Mouse (Mus musculus) adipocyte (in vitro differentiated cells): ENCODE measurements around the gene Cyb5d2.
A peak's percentile ranks its signal among the peaks of the same experiment; 100 is the strongest.

ENCODE experiments used
- DNase-seq: peaks from one replicate; pipeline ENCODE4 v3.0.0-alpha.2; 2016; ENCODE audit warnings: low spot score

Cyb5d2 gene

DNA sequence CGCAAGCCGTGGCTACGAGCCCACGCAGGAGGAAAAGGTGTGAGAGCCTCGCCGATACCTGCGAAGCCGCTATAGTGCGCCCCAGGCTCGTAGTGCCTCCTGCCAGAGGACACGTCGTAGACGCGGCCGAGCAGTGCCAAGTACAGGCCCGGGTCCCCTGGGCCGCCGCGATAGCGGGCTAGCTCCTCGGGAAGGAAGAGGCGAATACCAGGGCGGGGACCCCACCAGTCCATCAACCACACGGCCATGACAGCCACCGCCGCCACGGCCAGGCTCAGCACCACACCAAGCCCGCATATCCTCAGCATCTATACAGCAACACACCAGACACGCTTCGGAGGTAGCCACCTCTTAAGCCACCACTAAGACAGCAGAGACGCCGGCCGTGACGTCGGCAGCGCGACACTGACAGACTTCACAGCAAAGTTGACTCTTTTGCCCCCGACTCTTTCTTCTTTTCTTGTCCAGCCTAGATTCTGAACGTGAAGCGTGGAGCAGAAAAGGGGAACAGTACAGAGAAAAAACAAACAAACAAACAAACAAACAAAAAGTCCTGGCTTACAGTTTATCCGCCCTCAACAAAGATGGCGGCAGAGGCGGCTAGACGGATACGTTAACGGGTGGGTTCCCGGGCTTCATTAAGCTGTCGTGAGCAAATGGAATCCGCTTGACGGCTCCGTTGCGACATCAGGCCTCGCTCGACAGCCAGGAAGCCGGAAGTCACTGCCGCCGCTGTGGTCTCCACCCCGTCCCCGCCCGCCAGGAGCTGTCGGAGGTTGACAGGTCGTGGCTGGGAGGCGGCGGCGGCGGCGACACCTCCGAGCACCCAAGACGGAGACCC, at the start of gene Cyb5d2, which contains the start of gene Zzef1:
Cyb5d2 (minus strand) TSS at position 688 of the 841 bp plus-strand sequence.
Zzef1 (plus strand) TSS at position 772 of the 841 bp plus-strand sequence.
- DNase-seq, result peak; percentile 97

DNA sequence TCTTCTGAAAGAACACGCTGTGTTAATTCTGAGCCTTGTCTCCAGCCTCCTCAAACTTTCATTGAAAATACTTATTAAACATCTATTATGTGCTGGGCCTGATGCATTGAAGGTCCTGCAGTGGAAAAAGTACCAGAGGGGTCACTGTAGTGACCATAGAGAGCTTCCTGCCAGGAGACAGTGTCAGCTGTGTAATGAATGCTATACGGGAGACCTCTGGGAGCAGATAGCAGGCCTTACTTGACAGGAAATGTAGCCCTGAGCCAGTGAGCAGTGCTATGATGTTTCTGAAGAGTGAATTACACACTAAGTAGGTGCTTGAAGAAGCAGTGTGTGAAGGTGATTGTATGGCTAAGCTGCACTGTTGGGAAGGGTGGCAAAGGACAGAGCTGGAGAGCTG, 49.6 kb upstream of the Cyb5d2 start:
- DNase-seq, result no peak

DNA sequence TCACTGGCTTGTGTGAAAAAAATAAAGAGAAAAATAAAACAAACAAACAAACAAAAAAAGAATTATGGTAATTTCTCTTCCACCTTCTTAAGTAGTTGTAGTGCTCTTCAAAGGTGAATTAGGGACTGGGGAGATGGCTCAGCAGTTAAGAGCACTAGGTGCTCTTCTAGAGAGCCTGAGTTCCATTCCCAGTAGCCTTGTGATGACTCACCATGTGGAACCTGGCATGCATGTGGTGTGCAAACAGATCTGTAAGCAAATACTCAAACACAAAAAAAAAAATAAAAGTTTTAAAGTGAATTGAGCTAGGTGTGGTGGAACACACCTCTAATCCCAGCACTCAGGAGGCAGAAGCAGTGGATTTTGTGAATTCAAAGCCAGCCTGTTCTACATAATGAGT, 47.6 kb upstream of the Cyb5d2 start:
- DNase-seq, result no peak

DNA sequence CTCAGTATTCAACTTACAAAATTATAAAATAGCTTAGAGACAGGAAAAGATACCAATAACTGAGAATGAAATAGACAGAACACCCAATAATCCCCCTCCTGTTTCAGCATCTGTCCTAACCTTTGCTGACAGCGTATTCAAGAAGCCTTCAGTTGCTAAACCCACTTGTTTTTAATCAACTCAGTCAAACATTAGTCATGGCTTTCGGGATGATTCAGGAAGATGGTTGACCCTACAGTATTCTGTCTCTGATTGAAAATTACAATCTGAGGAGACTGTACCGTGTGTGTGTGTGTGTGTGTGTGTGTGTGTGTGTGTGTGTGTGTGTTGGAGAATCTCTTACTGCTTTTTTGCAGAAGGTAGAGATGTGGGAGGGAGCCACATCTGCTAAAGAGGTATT, 46.8 kb upstream of the Cyb5d2 start:
- DNase-seq, result no peak

DNA sequence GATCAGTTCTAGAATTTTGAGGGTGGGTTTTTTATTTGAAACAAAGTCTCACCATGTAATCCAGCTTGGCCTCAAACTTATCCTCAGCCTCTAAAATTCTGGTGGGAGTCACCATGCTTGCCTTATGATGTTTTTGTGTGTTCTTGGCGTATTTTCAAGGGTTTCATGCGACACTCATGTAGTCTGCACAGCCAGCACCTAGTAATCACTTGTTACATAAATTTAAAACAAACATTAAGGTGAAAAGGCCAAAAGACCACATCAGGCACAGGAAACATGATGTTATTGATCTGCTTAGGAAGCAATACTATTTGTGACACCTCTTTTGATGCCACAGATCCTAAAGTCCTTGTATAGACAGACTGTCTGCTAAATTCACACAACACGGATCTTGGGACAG, 33.9 kb upstream of the Cyb5d2 start:
- no peak for DNase-seq

DNA sequence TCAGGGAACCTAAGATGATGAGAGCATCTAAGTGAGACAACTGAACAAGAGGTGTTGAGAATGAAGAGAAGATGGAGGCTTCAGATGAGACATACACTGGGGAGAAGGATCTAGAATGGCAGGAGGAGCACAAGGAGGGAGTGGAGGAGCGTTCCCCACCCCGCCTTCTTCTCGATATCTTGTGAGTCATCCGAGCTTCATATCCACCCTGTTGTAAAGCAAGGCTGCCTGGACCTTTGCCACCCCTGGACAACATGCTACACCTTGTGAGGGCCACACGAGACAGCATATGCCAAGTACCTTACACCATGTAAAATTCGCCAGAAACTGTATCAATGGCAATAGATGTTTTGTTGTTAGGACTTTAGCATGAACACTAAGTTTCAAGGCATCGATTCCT, 25.1 kb upstream of the Cyb5d2 start:
- no peak for DNase-seq

DNA sequence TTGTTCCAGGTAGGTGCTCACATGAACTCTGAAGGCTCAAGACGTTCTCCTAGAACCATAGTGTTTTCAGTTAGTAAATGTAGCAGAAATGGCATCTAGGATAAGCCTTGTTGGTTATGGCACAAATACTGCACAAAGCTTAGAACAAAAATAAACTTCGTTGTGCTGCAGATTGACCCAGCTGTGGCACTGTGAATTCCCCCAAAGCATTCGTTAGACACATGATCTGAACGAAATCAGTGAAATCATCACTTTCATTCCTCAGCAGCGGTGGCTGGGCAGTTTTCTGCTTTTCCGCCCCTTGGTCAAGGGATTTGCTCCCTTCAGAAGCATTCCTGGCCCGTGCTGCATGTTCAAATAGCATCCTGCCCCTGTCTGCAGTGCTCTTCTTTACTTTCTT, 22.1 kb upstream of the Cyb5d2 start:
- no peak for DNase-seq

DNA sequence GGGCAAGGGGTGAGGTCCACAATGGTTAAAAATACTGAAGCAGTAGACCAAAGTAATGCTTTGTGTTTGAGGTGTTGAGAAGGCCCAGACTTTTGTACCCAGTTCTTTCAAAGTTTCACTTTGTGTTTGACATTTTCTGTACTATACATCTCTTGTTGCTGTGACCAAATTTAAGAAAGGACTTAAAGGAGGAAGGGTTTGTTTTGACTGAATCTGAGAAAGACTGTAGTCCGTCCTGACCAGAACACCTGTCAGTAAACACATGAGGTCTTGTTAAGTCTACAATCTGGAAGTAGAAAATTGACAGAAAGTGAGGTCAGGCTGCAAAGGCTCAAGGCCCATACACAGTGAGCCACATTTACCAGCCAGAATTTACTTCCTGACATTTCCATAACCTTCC, 20.9 kb upstream of the Cyb5d2 start:
- DNase-seq, result no peak

DNA sequence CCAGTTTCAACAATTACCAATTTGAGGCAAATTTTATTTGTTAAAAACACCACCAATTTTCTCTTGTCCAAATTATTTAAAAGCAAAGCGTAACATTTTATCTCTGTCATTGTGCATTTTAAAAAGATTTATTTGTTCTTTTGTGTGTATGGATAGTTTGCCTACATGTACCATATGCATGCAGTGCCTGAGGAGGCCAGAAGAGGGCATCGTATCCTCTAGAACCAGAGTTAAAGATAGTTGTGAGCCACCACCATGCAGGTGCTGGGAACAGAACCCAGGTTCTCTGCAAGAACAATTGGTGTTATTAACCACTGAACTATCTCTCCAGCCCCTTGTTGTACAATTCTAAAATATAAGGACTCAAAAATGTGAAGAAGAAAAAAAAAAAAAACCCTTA, 18.2 kb upstream of the Cyb5d2 start:
- DNase-seq, result no peak

DNA sequence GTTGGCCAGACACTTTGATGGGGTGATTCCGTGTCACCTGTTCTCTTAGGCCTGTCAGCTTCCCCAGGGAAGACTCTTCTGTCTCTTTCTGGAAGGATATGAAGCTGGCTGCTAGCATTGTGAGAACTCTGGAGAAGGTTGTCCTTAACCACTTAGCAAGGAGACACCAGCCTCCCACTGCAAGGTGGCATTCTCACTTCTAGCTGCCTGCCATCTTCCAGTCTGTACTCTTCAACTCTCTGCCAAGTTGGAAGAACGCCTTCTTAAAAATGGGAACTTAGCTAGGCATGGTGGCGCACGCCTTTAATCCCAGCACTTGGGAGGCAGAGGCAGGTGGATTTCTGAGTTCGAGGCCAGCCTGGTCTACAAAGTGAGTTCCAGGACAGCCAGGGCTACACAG, 17.7 kb upstream of the Cyb5d2 start:
- DNase-seq, result no peak

DNA sequence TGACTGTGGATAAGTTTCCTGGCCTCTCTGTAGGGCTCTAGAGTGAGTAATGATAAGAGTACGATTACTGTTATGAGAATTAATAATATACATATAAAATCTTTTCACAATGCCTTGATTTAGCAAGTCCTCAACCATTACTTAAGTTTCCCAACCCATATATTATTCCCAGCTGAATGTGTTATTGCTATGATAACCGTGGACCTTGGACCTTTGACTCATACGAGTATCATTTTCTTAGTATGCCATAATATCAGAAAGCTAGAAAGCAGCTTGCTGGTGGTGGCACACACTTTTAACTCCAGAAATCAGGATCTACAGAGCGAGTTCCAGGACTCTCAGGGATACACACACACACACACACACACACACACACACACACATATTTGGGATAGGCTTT, 12.1 kb upstream of the Cyb5d2 start:
- DNase-seq, result no peak

DNA sequence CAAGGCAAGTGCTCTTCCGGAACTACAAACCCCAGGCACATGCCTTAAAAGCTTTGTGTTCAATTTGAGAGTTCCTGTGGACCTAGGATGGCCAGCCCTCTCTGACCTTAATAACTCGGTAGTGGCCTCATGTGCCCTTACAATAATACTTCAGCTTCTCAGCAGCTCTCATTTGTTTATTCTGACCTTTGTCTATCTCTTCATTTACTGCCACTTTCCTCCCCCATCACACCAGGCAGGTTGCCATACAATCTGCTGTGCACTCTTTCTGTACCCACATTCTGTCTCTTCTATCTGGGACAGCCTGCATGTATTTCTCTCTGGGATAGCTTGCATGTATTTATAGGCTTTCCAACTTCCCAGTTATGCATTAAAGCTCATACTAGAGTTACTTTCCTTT, 10.6 kb upstream of the Cyb5d2 start:
- DNase-seq, result peak; percentile 61

DNA sequence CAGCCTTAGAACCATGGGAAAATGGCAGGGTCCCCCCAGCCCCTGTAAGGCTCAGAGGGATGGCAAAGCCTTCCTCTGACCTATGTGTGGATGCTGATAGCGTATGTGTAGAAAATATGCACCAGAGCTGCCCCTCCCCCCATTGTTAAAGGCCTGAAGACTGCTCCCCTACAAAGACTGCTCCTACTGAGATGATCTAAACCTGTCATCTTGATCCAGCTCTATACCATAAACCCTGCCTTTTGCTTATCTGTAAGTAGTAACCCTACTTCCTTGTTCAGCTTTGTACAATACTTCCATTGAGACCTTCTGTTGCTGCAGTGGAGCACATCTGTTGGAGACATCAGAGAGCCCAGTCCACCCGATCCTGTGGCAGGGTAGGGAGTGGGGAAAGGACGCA, 9.3 kb upstream of the Cyb5d2 start:
- DNase-seq, result no peak

DNA sequence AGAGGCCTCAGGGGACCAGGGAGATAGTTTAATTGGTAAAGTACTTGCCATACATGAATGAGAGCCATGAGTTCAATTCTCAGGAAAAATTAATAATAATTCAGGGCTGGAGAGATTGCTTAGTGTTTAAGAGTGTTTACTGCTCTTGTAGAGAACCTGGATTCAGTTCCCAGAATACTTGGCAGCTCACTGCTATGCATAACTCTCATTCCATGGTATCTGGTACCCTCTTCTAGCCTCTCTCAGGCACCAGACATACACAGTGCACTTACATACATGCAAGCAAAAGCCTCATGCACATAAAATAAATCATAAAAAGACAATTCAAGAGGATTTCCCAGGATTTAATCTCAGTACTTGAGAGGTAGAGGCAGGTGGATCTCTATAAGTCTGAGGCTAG, 8.6 kb upstream of the Cyb5d2 start:
- no peak for DNase-seq

DNA sequence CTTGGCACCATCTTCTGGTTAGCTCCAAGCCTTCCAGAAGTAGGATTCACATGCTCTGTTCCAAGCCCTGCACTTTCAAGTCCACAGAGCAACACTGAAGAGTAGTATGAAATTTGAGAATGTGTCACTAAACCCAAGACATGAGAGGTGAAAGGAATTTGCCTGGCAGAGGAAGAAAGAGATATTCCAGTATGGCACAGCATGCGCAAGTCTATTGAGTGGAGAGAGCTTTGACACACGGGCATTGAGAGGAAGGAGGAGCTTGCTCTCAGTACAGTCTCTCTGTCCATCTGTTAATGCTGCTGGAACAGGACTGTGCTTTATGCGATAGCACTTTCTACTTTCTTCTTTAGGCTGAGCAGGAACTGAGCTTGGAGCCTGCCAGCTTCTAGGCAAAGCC, 7.1 kb upstream of the Cyb5d2 start:
- no peak for DNase-seq

DNA sequence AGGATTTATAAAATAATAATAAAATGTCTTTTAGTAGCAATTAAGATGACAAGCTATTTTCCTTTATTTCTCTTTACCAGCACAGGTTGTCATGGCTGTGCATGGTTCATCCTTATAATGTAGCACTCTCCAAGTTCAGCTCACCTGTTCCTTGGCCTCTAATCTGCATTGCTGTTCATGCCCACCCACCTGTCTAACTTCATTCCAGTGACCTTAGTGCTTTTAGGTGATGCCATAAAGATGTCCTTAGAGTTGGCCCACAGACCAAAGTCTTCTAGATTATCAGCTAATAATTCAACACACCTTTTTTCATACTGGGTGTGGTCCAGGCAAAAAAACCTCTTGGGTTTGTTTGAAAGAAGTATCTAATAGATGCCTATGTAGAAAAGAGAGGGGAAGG, 5.2 kb upstream of the Cyb5d2 start:
- DNase-seq, result no peak

DNA sequence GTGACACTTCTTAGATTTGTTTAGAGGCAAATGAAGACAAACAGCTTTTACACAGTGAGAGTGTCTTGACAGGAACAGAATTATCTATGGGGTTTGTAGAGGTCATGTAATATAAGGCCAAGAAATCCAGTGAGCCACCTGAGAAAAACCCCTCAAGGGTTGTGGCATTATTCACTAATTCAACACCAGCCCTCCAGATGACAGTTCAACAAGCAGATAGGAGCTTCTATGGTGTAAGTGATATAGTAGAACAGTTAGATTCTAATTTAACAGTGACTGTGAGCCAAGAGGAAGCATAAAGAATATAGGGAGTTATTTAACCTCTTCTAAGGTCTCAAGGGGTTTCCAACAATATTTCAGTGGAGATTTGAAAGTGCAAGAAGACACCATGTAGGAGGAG, 2.2 kb upstream of the Cyb5d2 start:
- DNase-seq, result no peak

DNA sequence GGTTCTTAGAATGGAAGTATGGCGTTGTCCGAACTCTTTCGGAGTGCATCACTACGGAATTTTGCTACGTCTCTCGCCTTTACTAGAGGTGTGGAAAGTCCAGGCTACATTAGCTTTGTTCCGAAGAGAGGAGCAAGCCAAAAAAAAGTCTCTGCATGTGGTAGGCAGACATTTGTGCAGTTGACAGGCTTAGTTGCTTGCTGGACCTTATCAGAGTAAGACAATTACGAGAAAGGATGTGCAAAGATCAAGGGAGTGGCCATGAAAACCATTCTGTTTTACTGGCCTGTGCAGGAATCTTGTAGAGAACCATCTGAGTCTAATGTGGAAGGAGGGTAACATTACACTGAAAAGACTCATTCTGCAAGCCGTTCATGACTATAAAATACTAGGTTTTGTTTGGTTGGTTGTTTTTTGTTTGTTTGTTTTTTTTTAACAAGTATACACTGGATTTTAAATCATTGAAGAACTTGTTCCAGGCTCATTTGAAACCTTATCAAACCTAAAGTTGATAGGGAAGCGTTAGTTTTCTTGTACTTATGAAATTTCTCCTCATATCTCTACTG, 914 bp upstream of the Cyb5d2 start:
- DNase-seq, result peak; percentile 36

DNA sequence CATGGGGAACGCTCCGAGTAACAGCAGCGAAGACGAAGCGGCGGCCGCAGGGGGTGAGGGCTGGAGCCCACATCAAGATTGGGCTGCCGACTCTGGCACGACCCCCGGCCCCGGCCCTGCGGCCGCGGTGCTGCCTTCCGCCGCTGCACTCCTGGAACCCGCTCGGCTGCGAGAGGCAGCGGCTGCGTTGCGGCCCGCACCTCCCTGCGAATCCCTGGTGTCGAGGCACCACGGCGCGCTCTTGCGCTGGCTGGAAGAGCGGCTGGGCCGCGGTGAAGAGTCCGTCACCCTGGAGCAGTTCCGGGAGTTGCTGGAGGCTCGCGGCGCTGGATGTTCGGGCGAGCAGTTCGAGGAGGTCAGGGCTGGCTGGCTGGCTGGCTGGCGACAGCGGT, 350 bp upstream of the Cyb5d2 start:
- peak; percentile 31 for DNase-seq

DNA sequence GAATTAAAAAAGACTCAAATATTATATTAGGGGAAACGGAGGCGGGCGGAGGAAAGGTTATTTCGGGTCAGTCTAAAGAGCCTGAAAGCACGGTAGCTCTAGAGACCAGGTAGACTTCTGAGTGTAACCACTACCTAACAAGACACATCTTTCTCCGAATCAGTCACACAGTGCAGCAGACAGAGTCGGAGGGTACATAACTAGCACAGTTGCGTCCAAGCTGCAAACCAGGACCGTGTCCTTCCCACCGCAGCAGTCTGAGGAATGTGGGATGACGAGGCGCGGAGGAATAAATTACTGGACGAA, 840 bp downstream of the Cyb5d2 start:
- no peak for DNase-seq

DNA sequence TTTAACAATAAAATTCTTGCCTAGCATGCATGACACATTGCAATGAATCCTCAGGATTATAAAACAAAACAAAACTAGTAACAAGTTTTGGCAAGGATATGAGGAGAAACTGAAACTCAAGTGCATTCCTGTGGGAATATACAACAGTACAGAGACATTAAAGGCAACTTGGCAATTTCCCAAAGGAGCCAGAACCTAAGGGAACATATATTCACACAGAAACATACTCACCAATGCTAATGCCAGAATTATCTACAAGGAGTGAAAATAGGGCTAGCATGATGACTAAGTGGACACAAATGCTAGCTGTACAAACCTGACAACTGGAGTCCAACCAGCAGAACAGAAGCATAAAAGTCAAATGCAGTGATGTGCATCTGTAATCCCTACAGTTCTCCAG, 3.9 kb downstream of the Cyb5d2 start:
- peak; percentile 30 for DNase-seq

DNA sequence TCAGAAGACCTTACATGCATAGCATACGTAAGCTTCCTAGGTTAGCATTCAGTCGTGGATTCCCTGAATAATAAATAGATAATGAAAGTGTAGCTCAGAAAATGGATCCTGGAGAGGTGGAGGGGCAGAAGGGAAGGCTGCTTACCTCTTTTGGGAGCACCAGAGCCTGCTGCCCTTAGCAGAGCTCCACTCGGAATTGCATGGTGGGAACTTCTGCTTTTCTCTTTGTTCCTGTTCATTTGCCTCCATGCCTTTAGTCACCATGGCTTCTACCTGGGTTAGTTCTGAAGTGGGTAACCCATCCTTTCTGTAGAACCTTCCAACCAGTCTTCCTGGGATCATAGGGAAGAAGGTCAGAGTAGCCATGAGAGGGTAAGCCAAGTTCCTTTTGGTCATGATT, 13.4 kb downstream of the Cyb5d2 start:
- DNase-seq, result no peak

DNA sequence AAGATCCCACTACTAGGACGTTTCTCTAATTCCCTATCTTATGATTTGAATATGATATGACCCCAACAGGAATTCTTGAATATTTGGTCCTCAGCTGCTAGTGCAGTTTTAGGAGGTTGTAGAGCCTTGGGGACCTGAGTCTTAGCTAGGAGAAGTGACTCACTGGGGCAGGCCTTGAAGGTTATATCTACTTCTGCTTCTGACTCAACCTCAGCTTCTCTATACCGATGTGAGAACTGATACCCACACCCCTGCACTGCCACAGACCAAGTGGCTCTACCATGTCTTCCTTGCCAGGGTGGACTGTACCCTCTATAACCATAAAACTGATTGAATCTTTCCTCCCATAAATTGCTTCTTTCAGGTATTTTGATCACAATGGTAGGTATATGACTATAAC, 13.8 kb downstream of the Cyb5d2 start:
- DNase-seq, result no peak

DNA sequence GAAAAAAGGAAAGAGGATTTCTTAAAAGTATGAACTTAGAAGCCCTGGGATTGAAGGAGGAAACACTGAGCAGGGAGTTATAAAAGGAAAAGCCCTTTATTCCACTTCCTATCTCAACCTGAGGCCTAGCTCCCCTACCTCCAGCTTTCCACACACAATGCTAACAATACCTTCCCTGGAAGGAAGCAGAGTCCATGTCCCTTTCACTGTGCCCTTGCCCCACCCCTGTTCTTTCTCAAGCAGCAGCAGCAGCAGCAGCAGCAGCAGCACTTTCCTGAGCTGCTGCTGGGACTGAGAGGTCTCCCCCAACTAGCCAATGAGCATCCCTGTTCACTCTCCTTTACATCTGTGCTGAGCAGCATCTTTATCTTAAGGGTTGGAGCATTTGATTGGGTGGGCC, 17.0 kb downstream of the Cyb5d2 start:
- DNase-seq, result no peak
